Mouse (Mus musculus) inflammation-experienced regulatory T-cells, adult 6 months (primary cell): ENCODE data around the gene Fam216a. TPM values are rescaled to one million over a fixed set of nuclear protein-coding genes. Genes with fewer than 3 reads are reported as not detected.
"Not testable (repeated sequence)": the region's sequence is repeated elsewhere in the genome, so short reads cannot be mapped to it uniquely, and the experiment has no call there.

Experiments
- ATAC-seq: one replicate; pipeline ENCODE4 v1.8.0; 2017
- polyA plus RNA-seq, 3 experiments: library from polyadenylated mRNA; unstranded; fragments of 100-300 nt; shearing (Covaris generic); gene quantifications; one replicate each; pipeline ENCODE4 v1.2.1; 2017

The Fam216a gene
- polyA plus RNA-seq, 3 experiments from 2014 or later = 7.3 to 9.4 (median 7.9) TPM

DNA sequence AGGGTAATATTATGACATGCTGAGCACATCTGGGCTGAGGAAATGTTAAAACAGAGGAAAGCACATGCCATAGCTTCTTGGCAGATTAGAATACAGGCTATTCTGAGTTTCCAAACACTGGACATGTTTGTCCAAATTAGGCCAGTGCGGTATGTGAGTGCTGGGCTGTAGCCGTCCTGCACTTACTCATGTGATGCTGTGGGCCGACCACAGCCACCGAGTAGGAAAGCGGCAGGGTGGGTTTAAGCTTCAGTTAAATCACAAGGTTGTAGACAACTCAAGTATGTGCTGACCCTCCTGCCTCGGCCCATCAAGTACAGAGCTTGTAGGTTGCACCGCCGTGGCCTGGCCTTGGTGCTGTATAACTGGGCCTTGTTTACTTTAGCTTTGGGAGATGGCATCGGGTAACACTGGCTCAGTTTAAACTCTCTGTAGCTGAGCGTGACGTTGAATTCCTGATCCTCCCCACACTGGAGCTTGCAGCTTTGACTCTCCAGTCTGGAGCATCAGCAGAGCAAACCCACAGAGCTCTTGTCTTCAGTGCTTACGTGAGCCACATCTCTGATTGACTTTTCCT lies 51.9 kb downstream of the Fam216a start:
- no peak for ATAC-seq

DNA sequence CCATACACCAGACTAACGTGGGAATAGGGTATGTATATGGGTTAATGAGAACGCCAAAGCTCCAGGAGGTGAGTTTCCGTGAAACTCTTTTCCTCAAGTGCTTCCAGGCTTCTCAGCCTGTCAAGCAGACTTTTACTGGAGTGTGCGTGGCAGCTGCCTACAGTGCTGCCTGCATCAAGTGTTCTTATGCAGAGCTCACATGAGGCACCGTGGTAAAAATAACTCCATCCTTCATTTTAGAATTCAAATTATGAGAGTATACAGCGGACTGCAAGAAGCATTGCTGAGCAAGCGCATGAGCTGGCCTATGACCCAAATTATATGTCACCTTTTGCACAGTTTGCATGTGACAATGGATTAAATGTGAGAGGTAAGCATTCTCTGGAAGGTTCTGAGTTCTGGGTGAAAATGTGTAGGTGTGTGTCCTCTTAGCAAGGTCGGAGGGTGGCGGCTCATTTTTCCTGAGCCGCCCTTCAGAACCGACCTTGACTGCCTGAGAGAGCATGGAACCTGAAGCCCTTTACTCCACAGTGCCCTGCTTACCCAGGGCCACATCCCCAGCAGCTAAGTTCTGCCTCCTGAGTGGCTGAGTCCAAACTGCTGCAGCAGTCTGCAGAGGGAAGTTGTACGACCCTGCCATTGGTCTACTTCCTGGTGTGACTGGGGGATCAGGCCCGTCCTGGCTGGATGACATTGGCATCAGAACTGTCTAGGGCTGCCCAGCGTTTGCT lies 52.5 kb downstream of the Fam216a start:
- no peak for ATAC-seq

DNA sequence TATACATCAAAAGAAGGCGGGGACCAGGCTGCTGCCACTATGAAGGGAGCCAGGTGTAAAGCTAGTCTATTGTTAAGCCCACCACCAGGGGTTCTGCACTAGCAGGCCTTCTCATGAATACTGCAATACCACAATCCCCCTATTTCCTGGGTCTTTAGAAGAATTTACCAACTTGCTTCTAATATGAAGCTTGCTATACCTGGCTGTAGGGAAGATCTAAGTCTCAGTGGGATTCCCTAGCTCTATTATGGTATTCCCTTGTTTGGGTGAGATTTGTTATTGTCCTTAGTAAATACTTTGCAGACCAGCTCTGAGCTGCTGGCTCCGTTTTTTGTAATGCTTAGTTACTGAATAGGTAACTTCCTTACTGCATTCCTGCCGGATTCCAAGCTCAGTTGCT lies 53.2 kb downstream of the Fam216a start:
- ATAC-seq = not testable (repeated sequence)

DNA sequence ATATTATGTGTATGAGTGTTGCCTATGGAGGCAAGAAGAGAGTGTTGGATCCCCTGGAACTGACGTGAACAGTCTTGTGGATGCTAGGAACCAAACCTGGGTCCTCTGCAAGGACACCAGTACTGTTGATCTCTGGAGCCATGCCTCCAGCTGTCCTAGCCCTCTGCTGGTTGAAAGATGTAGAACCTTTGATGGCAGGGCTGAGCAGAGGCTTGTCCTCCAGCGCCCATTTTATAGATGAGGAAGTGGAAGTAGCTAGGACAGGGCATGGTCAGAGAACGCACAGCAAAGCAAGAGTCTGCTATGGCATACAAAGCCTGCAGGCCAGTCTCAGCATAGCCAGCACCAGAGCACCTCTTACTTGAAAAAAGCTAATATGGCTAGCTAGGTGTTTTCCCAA lies 54.1 kb downstream of the Fam216a start:
- ATAC-seq = peak; percentile 66

DNA sequence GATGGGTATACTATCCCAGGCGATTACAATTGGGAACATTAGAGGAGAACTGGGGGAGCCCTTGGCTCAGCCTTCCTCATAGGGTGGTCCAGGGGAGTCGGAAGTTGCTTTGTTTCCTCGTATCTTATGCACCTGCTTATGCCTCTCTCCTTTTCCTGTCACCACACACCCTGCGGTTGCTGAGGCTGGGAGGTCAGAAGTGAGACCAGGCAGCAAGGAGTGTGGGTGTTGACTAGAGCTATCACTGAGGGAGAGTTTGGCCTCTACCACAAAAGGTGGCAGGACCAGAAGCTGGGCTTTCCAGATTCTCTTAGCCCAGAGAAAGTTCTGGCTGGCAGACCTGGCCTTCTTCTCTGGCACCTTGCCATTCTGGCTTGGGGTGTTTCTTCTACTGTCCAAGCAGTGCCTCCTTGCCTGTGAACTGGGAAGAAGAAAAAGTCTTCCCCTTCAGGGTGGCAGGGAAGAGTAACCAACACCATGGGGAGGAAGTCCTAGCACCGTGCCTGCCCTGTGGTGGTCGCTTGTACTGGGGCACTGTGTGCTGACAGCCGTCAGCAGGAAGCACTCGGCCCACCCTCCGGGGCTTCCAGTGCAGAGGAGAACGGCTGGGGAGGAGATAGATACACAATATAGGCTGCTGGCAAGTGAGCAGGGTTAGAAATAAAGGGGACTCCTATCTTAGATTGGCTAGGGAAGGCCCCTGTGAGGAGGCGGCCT lies 54.7 kb downstream of the Fam216a start:
- ATAC-seq = peak; percentile 5

DNA sequence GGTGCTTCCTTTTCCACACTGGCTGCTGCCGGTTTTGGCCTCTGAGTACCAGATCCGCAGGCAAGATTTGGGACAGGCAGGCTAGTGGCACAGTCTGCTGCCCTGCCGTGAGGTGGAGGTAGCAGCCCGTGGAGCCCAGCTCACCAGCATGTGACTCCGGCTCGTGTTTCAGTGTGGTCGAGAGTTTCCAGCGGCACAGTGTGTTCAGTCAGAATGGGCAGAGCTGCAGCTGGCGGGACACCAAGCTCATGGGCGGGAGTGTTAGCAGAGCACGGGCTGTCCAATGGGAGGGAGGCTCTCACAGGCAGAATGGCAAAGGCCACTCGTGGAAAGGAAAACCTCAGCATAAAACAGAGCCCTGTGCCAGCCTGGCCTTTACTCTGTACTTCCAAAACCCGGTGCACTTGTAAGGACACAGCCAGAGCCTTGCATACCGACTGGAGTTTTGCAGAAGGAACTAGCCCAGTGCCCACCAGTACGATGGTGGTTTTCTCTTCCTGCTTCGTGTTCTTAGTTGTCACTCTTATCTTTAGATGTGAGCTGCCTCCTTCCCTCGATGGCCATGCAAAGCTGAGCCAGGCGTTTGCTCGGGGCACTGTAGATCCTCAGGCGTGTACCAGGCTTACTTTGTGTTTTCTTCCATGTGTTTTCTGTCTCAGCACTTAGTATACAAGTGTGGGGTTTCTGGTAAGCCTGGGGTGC lies 57.0 kb downstream of the Fam216a start:
- peak; percentile 24 for ATAC-seq

Other genes with a start within 250 kb of the Fam216a start
- under 1 TPM in 2 of 3 experiments, not detected in 1; 0.26 to 0.63 TPM for gene Ccdc63, start 231.5 kb downstream of the Fam216a start, polyA plus RNA-seq
- gene Ppp1cc, start 214.1 kb downstream of the Fam216a start, polyA plus RNA-seq = 10 to 100 TPM; 57.8 to 90.1 (median 81.4) TPM
- gene Hvcn1, start 165.6 kb downstream of the Fam216a start, polyA plus RNA-seq = 10 to 100 TPM; 31.9 to 54.2 (median 48.9) TPM
- gene Tctn1, start 107.9 kb downstream of the Fam216a start, polyA plus RNA-seq = 1 to 10 TPM in 1 of 3 experiments, under 1 TPM in 2; 0.68 to 1.7 (median 0.90) TPM
- gene Pptc7, start 88.0 kb downstream of the Fam216a start, polyA plus RNA-seq = 10 to 100 TPM in 2 of 3 experiments, 1 to 10 TPM in 1; 9.6 to 21.6 (median 20.9) TPM
- gene Rad9b, start 18.1 kb downstream of the Fam216a start, polyA plus RNA-seq = 10 to 100 TPM in 2 of 3 experiments, 1 to 10 TPM in 1; 6.1 to 16.8 (median 13.9) TPM
- 100 to 1,000 TPM; 206 to 295 (median 210) TPM for gene Vps29, start 18.0 kb downstream of the Fam216a start, polyA plus RNA-seq
- 10 to 100 TPM; 42.4 to 69.7 (median 60.2) TPM for gene Gpn3, start 488 bp downstream of the Fam216a start, polyA plus RNA-seq
- gene Arpc3, start 19.5 kb upstream of the Fam216a start, polyA plus RNA-seq = 100 to 1,000 TPM; 331 to 710 (median 523) TPM
- 10 to 100 TPM; 12.5 to 18.2 (median 16.3) TPM for gene Anapc7, start 49.3 kb upstream of the Fam216a start, polyA plus RNA-seq
- 10 to 100 TPM; 12.5 to 16.2 (median 13.1) TPM for gene Atp2a2, start 129.9 kb upstream of the Fam216a start, polyA plus RNA-seq
- 1 to 10 TPM; 3.0 to 8.2 (median 6.3) TPM for gene Ift81, start 242.2 kb upstream of the Fam216a start, polyA plus RNA-seq